Mouse (Mus musculus) left cerebral cortex, adult 8-10 months (tissue): Measurements from ENCODE around the gene Ptpre. TPM values are rescaled to one million over a fixed set of nuclear protein-coding genes. Genes with fewer than 3 reads are reported as not detected.
A peak's percentile ranks its signal among the peaks of the same experiment; 100 is the strongest.
"Not testable (repeated sequence)": the region's sequence is repeated elsewhere in the genome, so short reads cannot be mapped to it uniquely, and the experiment has no call there.

Experiments used
- DNase-seq, 2 experiments: peaks; one replicate each; pipeline ENCODE4 v3.0.0; 2022; ENCODE audit warnings: low spot score in 2 of 2
- total RNA-seq, 4 experiments: library from RNA; stranded (reverse); gene quantifications; 2 replicates each; pipeline ENCODE4 v1.2.4; 2022

Ptpre gene
- total RNA-seq, result 10 to 100 TPM; 26.4 to 28.1 (median 27.5) TPM

DNA sequence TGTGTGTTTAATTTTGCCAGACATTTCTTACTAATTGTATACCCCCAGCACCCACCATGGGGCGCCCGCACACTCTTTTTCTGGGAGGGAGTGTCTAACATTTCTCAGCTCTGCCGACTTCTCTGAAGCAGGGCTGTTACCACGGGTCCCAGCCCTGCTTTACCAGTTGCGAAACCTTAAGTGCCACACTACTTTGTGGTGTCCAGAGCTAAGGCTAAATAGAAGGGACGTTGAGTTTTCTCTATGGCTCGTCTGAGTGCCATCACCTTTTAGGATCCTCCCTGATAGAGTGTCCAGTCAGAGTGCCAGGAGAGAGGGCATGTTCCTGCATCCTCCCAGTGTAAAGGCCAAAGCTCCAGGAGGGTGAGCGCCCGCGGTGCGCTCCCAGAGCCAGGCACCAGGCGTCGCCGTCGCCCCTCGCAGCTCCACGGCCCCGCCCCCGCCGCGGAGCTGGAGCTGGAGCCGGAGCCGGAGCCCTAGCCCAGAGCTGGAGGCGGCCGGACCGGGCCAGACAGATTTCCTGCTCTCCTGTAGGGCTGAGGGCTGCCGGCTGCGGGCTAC, at the start of gene Ptpre:
Gene Ptpre (plus strand): TSS at position 141 of the 561 bp plus-strand sequence.
- peak; percentile 80 for DNase-seq

DNA sequence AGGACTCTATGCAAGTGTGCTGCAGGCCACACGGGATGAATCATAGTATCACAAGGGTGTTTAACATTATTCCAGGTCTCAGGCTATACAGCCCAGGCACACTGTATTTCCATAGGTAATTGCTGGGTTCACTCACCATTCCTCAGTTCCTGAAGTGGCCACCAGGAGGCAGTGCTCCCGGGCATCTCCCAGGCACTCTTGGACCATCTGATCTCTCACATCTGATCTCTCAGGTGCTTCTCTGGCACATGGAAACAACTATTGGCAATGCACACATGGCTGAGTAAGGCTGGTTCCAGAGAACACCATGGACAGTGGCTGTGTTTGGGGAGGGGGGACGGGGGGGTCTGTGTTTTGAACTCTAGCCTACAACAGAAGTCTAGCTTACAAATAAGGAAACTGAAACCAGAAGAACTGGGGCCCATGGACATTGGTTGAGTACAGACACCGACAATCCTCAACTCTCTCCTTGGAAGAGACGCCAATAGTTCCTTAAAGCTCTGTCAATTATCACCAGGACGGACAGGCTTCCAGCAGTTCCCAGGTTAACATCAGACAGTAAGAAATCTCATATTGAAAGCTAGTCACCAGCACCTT, 49.0 kb upstream of the Ptpre start:
- no peak for DNase-seq

DNA sequence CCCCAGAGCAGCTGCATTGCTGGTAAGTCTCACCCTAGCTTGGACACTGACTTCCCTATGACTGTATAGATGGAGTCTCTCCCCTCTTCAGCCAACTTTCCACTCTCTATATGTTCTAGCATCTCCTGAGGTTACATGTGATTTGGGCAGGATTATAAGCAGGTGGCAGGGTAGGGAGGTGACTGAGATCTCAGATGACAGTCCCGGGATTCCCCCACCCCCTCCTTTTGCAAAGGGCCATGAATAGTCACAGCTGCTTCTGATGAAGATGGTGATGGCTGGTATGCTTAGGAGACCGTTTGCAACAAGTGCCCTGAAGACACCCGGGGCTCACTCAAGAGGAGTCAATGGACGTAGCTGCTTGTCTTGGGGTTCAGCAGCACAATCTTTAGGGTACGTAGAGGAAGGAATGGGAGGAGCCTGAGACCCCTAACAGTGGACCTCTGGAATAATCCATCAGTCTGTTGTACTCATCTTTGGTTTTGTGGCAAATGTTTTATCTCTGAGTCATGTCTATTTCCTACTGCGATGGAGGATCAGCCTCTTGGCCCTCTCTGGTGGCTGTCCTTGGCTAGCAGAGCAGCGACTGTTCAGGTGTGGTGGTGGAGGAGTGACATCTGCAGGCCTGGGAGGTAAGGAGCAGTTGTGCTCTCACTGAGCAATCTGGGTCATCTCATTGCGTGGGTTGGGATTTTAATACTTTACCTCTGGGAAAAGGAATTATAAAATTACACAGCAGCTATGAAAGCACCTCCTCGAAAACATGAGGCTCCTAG, 47.4 kb upstream of the Ptpre start:
- no peak for DNase-seq

DNA sequence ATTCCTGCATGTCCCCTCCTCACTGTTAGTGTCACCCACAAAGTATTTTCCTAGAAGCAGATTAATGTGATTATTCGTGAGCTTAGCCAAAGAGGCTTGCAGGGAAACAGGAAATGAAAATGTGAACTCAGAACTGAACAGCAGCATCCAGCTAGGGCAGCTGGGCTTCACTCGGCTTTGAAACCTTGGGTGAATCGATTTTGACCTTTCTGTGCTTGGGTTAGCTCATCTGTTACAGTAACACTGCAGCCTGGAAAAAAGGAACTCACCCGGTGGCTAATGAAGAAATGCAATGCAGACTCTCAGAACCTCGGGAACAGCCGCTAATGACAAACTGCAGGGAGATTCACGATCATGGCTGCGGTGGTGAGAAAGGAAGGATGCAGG, 46.8 kb upstream of the Ptpre start:
- no peak for DNase-seq

DNA sequence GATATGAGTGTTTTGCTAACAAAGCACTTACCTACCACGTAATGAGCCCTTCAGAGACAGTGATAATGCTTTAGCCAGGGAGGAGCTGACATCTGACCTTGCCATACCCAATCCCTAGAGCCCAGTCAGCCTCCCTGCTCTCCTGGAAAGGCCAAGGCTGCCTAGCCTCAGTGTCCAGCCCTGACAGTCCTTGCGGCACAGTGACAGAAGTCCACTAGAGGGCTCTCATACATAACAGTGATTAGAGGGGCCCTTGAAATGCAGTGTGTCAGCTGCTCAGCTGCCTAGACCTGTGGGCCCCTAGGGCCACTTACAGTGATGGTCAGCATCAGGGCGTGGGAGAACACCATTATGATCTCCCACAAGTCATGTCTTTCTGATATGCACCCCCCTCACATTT, 42.0 kb upstream of the Ptpre start:
- DNase-seq, result no peak

DNA sequence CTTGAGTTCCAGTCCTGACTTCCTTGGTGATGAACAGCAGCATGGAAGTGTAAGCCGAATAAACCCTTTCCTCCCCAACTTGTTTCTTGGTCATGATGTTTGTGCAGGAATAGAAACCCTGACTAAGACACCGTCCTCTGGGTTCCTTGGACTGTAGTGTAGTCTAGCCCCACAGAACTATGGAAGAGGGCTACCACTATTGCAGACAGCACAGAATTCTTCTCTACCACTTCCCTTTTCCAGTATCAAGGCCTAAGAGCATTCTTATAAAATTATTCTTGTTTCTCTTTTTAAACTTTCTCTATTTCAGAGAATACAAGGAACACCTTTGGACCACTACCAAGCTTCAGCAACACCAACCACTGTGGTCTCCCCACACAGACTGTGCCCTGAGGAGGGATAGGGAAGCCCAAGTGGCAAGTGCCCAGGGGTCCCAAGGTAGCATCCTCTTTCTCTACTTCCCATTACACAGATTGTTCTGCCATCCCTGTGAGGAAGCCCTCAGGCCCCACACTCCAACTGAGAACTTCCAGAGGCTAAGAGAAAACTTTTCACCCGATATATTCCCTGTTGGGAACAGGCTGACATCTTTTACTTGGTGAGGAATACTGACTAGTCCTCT, 38.6 kb upstream of the Ptpre start:
- no peak for DNase-seq

DNA sequence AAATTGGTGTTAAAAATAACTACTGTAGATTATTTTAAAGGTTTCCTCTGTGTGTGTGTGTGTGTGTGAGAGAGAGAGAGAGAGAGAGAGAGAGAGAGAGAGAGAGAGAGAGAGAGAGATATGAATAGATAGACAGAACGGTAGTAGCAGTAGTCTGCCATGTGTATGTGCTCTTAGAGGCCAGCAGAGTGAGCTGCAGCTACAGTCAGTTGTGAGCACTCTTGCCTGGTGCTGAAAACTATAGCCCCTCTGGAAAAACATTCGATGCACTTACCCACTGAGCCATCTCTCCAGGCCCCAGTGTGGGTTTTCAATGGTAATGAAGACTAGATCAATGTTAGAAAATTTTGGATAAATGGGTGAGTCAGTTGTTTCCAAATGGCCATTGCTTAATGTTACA, 37.9 kb upstream of the Ptpre start:
- DNase-seq, result no peak

DNA sequence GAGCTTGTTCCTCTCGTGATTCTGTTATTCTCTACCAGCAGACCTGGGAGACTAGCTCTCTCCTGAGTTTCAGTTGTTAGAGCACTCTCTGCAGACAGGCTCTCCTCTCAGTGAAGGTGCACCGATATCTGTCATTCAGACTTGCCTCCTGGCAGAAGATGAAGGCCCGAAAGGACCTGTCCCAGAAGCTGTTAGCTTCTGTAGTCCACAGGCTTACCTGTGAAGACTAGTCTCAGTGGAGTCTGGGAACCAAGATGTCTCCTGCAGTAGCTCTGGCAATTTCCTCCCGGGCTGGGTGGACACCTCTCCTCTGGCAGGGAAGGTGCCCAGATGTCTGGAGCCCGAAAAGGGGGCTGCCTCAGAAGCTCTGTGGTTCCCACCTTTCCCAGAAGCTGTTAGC, 30.8 kb upstream of the Ptpre start:
- not testable (repeated sequence) for DNase-seq

DNA sequence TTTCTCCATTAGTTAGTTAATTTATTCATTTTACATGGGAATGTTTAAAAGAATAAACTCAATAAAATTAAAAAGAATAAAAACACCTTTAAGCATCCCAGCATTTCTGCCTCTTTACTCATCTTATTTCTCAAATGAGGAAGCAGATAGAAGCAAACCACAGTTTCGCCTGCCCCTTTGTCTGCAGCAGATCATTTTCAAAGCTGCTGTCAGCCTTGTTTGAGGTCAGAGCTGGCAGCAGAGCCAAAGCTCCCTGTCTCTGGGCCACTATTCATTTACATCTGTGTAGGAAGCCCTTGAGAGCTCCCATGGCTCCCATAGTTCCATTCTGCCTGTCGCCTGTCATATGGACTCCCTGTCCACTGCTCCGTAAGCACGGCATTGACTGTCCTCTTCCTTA, 28.7 kb upstream of the Ptpre start:
- DNase-seq, result no peak

DNA sequence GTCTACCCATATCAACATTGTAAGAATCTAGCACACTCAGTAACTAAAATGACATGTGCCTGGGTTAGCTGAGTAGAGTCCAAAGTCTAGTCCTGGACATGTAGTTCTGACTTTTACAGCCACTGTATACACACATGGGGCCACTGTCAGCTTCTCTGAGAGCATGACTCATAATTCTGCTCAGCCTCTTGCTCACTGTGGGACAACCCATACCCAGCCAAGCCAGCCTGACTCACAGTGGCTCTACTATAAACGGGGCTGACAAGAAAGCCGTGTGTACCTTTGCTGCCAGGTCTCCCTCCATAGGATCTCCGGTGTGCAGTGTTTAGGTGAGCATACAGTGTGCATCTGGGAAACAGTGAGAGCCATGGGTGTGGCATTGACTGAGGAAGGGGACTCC, 28.0 kb upstream of the Ptpre start:
- DNase-seq, result no peak

DNA sequence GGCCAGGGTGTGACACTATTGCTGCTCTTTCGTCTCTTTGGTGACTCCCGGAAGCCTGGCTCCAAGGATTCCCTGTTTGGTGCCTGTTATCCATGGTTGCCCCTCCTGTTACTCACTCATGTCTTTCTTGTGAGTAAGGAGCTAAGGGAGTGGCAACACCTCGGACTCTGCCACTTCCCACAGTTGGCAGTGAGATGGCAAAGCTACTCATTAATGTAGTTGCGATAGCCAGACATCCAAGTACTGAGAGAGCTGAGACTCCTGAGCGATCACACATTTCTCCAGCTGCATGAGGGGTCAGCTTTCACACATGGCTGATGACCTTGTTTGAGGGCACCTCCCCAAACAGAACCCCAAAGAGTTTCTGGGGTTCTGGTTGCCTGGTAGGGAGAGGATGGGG, 26.9 kb upstream of the Ptpre start:
- DNase-seq, result no peak

DNA sequence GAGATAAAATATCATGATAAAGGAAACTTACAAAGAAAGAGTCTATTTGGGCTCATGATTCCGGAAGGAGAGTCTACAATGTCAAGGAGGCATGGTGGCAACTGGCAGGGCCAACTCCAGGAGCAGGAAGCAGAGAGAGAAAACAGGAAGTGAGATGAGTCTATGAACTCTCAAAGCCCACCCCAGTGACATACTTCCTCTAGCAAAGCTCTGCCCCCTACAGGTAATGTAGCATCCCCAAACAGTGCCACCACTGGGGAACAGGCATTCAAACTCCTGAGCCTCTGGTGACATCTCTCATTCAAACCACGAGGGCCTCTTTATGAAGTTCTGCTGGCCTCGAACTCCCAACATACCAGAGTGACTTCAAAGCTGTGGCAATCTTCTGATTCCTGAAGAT, 25.6 kb upstream of the Ptpre start:
- DNase-seq, result no peak

DNA sequence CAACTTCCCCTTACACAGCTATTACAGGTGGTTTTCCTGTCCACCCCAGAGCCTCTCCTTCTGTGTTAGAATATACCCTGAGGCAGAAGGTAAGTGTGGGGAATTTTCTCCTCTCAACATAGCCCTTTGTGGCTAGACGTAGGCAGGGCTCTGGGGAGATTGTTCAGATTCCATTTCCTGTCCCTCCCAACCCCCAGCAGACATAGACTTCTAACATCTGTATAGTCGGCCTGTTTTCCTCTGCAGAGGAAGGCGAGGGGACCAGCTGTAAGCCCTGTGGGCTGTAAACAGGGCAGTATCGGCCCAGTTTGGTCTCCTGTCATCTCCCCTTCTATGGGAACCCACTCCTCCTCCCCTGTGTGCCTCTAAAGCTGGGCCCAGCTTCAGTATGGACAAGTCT, 20.1 kb upstream of the Ptpre start:
- no peak for DNase-seq

DNA sequence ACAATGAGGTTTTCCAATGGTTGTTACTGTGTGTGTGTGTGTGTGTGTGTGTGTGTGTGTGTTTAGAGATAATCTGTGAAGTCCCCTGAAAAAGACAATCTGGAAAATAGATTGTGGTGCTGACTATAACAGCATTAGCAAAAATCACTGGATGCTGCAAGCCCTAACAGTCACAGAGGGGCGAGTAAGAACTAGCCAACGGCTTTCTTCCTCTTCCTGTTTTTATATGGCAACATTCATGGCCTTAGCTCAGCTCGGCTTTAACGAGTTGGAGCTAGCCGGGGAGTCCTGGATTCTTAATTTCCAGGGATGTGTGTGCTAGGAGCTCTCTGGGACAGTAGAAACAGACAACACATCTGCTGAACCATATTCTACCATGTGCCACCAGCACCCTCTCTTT, 17.0 kb upstream of the Ptpre start:
- DNase-seq, result no peak

DNA sequence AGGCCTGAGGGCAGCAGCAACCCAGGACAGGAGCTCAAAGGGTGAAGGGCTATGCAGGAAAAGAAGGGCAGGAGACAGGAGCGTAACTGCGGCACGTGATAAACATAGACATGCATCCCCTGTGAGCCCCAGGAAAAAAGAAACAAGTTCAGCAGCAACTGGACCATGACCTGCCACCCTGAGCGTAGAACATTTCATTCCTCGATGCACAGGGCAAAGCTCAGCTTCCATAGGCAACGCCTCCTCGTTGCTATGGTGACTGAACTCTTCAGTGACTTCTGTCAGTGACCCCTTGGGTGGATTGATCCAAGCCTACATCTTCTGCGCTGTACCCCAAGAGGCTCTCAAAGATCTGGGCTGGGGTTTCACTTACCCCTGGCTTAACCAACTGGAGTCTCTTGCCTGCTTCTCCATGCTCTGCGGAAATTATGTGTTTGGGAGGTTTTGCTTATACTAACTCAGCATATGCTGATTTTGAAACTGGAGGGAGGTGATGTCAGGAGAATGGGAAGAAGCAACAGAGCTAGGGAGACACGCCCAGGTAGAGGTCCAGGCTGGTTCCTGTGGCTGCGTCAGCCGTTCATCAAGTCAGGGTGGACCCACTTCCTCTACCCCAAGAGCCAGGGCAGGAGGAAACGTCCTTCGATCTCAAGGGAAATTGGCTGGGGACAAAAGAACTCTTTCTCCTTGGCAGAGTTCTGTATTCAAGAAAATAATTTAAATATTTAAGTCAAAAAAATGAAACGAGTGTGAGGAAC, 15.3 kb upstream of the Ptpre start:
- no peak for DNase-seq

DNA sequence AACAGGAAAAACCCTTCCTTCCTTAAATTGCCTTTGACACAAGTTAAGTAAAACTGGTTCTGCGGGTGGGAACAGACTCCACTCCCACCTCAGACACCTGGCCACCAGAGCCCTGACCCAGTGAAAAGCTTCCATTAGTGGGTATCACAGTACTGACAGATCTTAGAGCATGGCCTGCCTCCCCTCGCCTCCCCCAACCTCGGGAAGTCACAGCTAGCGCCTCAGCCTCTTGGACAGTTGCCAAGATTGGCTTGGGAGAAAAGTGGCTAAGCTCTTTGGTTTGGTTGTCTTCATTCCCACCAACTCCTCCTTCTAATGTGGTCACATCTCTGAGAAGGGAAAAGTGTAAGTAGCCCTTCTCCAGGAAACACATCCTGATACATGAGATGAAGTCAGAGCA, 13.3 kb upstream of the Ptpre start:
- DNase-seq, result no peak

DNA sequence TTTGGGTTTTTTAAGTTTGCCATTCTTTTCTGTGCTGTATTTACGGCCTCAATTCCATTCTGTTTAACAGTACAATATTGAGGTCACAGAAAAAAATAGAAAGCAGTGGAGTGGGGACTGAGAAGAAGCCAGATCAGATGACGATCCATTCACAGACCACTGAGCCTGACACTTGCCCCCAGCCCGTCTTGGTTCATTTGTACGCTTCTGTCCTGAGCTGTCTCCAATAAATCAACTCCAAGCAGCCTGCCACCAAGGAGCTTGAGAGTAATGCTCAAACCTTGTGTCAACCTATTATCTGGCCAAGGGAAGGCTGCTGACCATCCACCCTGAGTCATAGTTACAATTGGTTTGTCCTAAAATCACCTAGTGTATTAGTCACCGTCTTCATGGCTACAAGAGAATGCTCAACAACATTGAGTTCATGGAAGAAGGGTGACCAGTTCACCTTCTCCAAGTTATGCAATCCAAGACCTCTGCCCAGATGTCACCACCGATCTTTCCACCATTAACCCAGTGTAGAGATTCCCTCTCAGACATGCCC, 12.8 kb upstream of the Ptpre start:
- DNase-seq, result no peak

DNA sequence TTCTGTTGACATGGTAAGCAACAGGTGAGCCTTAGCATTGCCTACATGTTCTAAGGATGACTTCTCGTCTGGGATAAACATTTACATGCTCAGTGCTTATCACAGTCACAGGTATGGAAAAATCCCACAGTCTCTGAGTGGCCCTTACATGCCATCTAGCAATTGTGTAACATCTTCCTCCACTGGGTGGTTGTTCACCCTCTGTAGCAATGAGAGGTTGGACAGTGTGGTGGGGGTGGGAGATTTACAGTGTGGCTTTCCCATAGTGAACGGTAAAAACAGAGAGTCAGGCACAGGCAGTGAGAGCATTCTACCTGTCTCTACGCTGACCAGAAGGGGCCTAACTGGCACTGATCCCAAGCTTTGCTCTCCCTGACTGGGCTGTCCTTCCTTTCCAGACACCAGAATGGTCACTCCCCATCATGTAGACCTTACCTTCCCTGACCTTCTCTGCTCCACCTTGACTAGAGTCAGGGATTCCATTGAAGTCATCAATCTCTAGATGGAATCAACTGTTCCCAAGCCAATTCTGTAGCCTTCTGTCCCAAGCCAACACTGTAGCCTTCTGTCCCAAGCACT, 10.6 kb upstream of the Ptpre start:
- DNase-seq, result no peak

DNA sequence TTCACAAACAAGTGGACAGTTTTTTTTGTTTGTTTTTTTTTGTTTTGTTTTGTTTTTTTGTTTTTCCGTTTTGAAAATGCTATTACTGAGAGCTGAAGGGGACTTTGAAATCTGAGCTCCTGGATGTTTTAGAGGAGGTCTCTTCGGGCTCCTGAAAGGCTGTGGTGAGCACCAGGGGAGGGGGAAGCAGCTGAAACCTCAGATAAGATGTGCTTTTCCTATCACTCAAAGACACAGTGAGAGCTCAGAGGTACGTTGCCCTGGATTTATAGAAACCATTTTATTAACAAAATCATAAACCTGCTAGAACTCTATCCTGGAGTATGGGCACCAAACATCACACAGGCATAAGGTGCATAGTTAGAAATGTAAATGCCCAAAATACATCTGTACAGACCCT, 10.1 kb upstream of the Ptpre start:
- no peak for DNase-seq

DNA sequence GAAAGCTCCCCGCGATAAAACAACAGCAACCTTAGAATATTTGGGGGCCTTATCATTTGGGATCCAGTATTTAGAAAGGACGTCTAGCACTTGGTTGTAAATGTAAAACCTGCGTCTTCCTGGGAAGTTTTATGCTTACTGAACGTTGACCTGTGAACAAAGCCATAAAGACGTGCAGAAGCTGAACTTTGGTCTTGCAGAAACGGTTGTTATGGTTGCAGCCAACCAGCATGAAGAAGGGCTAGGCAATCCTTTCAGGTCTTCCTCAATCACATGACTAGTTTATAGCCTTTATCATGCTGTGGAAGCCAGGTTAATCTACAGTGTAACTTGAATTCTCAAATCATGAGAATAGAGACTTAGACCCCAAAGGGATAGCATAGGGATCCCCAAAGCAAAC, 8.8 kb upstream of the Ptpre start, which contains the start of gene Clrn3:
Gene Clrn3 (minus strand): TSS at position 140 of the 400 bp plus-strand sequence.
- DNase-seq, result no peak

DNA sequence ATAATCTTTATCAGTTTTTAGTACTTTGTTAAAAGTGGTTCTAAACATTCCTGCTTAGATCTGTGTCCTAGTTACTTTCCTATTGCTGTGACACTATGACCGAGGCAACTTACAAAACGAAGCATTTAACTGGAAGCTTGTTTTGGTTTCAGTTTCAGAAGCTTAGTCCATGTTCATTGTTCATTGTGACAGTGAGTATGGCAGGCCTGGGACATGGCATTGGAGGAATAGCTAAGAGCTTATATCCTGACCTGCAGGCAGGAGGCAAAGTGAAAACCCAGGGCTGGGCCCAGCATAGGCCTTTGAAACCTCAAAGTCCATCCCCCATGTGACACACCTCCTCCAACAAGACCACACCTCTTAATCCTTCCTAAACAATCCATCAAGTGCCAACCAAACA, 8.2 kb upstream of the Ptpre start:
- no peak for DNase-seq
